Comparison of ENCODE assay signal across 8 mouse cellular contexts in the genomic region with DNA sequence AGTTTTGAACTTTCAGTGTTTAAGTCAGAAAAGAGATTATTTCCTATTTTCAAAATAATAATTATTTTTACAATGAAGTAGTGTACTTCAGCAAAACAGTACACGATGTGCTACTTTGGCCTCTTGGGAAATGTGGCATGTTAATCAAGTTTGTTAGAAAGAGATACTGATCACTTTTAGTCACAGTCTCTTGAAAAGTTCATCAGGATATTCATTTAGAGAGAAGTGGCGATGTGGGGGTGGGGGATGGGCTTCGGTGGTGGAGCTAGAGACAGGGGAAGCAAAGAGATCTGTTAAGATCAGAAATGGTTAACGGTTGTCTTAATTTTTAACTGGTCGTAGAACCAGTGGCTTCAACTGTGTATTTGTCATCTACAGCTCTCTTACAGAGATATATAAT. TPM values are rescaled to one million over a fixed set of nuclear protein-coding genes. Genes with fewer than 3 reads are reported as not detected.
A peak's percentile ranks its signal among the peaks of the same experiment; 100 is the strongest.
DNase-seq lines count a peak whose midpoint lies in the region; ATAC-seq lines count a peak whose summit lies in the region.
"Had no signal": no experiment of that assay in that cellular context is flagged by ENCODE, and none has a peak within 500 bp of the region (broad histone marks: within the 10 kb centered on the region; RNA-seq: fewer than 3 reads in every experiment).

No protein-coding gene starts in this region.

- peak overlapping the region; percentile 68 for H3K4me2 ChIP-seq in heart, embryonic 14.5 days (ENCODE audit: low read length)
- peak overlapping the region; percentile 82 for H3K4me2 ChIP-seq in liver, embryonic 12.5 days

- WGBS in heart, embryonic 14.5 days: 31% methylated on average over 5 of the region's 5 CpGs
- 15% methylated on average over 5 of the region's 5 CpGs for WGBS in liver, embryonic 12.5 days (ENCODE audit: insufficient replicate concordance)

- H3K27me3 ChIP-seq in heart, embryonic 14.5 days (ENCODE audit: control insufficient read depth, insufficient read depth, low read length): peaks cover 44% of the 10 kb centered on the region
- peaks cover 34% of the 10 kb centered on the region for H3K27me3 ChIP-seq in liver, embryonic 12.5 days (replicated peaks)

- no peak for DNase-seq in heart, adult 18-20 months
- DNase-seq in right cerebral cortex, postnatal 4 days: peak; percentile 6
- no peak for DNase-seq in right cerebral cortex, postnatal 25 days
- no peak for DNase-seq in natural killer cell, adult 2 months (ENCODE audit: low spot score in 2 of 2)
- DNase-seq in frontal cortex, postnatal 14 days (ENCODE audit: low spot score in 2 of 2): no peak

- no peak overlapping the region for H3K9ac ChIP-seq in heart, embryonic 14.5 days (ENCODE audit: low read length)
- H3K9ac ChIP-seq in liver, embryonic 12.5 days: peak overlapping the region; percentile 17

- H3K36me3 ChIP-seq in heart, embryonic 14.5 days (ENCODE audit: control insufficient read depth, insufficient read depth, low read length): no peaks in the 10 kb centered on the region
- no peaks in the 10 kb centered on the region for H3K36me3 ChIP-seq in liver, embryonic 12.5 days
- H3K36me3 ChIP-seq: heart, embryonic 15.5 days had no signal

- H3K27ac ChIP-seq in heart, embryonic 14.5 days (replicated peaks in 1 of 2; ENCODE audit: control insufficient read depth in 1 of 2, insufficient read depth in 1 of 2, low read depth in 2 of 2, low read length in 2 of 2): no peak overlapping the region
- peak overlapping the region; percentile 89; the same call in 1 of the 2 replicates for H3K27ac ChIP-seq in liver, embryonic 12.5 days

- no peak for ATAC-seq in heart, embryonic 14.5 days (ENCODE audit: insufficient number of reproducible peaks, insufficient read depth, low FRiP score, low read depth)
- no peak for ATAC-seq in liver, embryonic 12.5 days

- no peaks in the 10 kb centered on the region for H3K4me1 ChIP-seq in heart, embryonic 14.5 days (ENCODE audit: control insufficient read depth in 2 of 2, insufficient read depth in 2 of 2, low read length in 2 of 2)
- peaks cover 5% of the 10 kb centered on the region; the same call in 1 of the 2 replicates for H3K4me1 ChIP-seq in liver, embryonic 12.5 days
- H3K4me1 ChIP-seq: heart, embryonic 15.5 days had no signal

- peak overlapping the region in 1 of 2 experiments; percentile 68; a peak in 1 of 4 replicates for H3K4me3 ChIP-seq in heart, embryonic 14.5 days (ENCODE audit: control insufficient read depth in 1 of 2, insufficient read depth in 1 of 2, low read depth in 1 of 2, low read length in 2 of 2)
- peak overlapping the region; percentile 74 for H3K4me3 ChIP-seq in liver, embryonic 12.5 days

- H3K9me3 ChIP-seq in heart, embryonic 14.5 days (ENCODE audit: control insufficient read depth, low read length): no peaks in the 10 kb centered on the region
- H3K9me3 ChIP-seq in liver, embryonic 12.5 days (replicated peaks): no peaks in the 10 kb centered on the region
- H3K9me3 ChIP-seq: heart, embryonic 15.5 days had no signal

RNA-seq across cellular contexts. Expression of a gene that starts 1.0 kb away (rescaled TPM):
- 5.9 and 6.9 TPM in 2 replicates for polyA plus RNA-seq in heart, embryonic 14.5 days (2014; fragmentation: Nextera tagmentation; extraction: Ambion mirVana)
- 1 to 10 TPM; 8.5 to 8.8 TPM for total RNA-seq in heart, adult 18-20 months (2021)
- 6.9 and 7.2 TPM in 2 replicates for polyA plus RNA-seq in liver, embryonic 12.5 days (2016; fragmentation: Nextera tagmentation; extraction: Ambion mirVana)

RNA-seq across cellular contexts. Expression of a gene that starts 20.8 kb away (rescaled TPM):
- polyA plus RNA-seq in heart, embryonic 14.5 days (2014; fragmentation: Nextera tagmentation; extraction: Ambion mirVana): 46.9 and 75.7 TPM in 2 replicates
- 100 to 1,000 TPM in 1 of 2 experiments, 10 to 100 TPM in 1; 92.4 to 161 TPM for total RNA-seq in heart, adult 18-20 months (2021)
- 68.6 and 73.0 TPM in 2 replicates for polyA plus RNA-seq in liver, embryonic 12.5 days (2016; fragmentation: Nextera tagmentation; extraction: Ambion mirVana)
